Mouse (Mus musculus): ENCODE results near the gene Chd4. TPM values are rescaled to one million over a fixed set of nuclear protein-coding genes. Genes with fewer than 3 reads are reported as not detected.
"Not testable (repeated sequence)": the region's sequence is repeated elsewhere in the genome, so short reads cannot be mapped to it uniquely, and the experiment has no call there.

Chd4 gene
- polyA plus RNA-seq (2017; shearing (Covaris generic)): 10 to 100 TPM; 61.4 to 71.9 TPM

DNA sequence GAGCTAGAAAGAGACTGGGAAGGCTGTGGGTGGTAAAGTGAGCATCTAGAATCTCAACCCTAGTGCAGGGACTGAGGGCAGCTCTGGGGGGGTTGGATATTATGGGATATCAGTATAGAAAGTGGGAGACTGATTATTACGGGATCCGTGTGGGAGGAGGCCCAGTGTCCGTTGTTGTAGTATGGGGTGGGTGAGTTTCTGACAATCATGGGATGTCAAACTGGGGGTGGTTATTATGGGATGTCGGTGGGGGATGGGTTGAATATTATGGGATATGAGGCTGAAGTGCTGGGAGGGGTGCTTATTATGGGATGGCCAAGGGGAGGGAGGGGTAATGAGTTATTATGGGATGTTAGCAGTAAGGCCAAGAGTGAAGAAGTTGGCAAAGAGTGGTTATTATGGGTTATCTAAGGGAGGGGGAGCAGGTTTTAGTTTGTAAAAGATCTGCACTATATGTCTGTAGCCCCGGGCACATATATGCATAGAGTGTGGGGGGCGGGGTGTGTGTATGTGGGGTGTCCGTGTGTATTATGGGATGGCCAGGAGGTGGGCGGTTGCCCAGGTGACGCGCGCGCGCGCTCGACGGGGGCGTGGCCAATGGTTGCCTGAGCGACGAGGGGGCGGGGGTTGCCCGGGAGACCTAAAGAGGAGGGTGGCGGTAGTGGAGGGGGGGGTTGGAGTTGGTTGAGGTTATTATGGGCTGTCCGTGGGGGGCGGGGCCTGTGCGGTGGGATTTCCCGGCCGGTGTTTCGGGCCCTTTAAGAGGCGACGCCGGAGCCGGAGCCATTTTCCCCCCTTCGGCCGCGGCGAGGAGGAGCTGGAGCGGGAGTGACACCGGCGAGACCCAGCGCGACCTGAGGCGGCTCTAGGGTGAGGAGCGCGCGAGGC, at the start of gene Chd4:
Gene Chd4, plus strand, starts transcription at position 591 of the 888 bp plus-strand sequence.
- ATAC-seq: peak; percentile 63

- ATAC-seq: peak; percentile 79
Observed at GRCm38 (mm10) chr6:125046691-125047090, 49.1 kb upstream of the Chd4 start.

DNA sequence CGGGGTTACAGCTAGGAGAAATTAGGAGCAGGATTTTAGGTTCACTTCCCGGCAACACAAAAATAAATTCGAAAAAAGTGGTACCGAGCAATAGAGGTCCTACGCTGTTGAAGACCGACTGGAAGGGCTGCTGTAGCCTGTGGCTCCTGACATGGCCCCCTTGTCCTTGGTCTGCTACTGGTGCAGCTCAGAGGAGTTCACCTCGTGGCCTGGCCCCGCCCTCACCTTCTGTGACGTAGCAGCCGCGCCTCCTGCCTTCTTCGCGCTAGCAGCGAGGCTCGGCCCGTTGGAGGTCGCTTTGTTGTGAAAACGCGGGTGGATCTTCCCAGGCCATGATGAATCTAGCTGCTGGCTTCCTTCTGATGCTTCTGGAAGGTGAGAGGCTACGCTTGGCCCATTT, 46.1 kb upstream of the Chd4 start, which contains the start of gene Acrbp:
Gene Acrbp, plus strand, starts transcription at position 12 of the 400 bp plus-strand sequence.
- no peak for ATAC-seq

GRCm38 (mm10) chr6:125051237-125051636, 44.5 kb upstream of the Chd4 start:
- no peak for ATAC-seq

- no peak for ATAC-seq
Observed at GRCm38 (mm10) chr6:125061493-125061892, 34.3 kb upstream of the Chd4 start.

GRCm38 (mm10) chr6:125062511-125062910, 33.3 kb upstream of the Chd4 start:
- no peak for ATAC-seq

DNA sequence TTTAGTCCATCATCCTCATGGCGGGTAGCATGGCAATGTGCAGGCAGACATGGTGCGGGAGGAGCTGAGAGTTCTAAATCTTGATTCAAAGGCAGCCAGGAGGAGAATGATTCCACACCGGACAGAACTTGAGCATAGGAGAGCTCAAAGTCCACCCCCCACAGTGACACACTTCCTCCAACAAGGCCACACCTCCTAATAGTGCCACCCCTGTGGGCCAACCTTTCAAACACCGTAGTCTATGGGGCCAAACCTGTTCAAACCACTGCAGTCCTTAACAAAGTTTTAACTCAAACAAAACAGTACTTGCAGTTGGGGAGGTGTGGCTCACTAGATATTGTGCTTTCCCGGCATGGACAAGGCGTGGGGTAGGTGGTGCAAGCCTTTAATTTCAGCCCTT, 31.9 kb upstream of the Chd4 start:
- ATAC-seq: no peak

DNA sequence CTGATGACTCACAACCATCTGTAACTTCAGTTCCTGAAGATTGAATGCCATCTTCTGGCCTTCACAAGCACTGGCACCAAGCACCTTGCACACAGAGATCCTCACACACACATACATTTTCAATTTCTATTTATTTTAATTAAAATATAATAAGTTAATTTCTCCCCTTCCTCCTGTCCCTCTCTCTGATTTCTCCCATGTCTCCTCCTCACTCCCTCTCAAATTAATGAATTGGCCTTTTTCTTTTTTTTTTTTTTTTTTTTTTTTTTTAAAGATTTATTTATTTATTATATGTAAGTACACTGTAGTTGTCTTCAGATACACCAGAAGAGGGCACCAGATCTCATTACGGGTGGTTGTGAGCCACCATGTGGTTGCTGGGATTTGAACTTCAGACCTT, 30.6 kb upstream of the Chd4 start:
- ATAC-seq: not testable (repeated sequence)

GRCm38 (mm10) chr6:125067571-125067995, 28.2 kb upstream of the Chd4 start, which contains the start of gene Lpar5:
TSS of gene Lpar5 (plus strand) at chr6:125067920.
- ATAC-seq: peak; percentile 16

GRCm38 (mm10) chr6:125071170-125071895, 24.4 kb upstream of the Chd4 start:
- ATAC-seq: peak; percentile 89

GRCm38 (mm10) chr6:125071896-125072279, 23.9 kb upstream of the Chd4 start:
- no peak for ATAC-seq

DNA sequence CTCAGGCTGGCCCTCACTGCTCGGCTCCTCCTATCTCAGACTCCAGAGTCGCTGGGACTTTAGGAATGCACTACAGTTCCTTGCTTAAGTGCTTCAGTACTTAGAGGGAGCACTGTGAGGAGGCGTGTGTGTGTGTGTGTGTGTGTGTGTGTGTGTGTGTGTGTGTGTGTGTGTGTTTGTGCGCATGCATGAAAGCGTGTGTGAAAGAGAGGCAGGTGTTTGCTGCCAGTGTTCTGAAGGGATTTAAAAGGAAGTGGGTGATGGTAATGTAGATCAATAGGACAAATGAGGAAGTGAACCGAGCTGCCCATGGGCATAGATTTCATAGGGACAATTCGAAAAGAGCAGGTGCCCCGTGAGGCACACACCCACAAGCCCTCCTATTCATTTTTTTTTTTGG, 22.0 kb upstream of the Chd4 start:
- ATAC-seq: peak; percentile 27

GRCm38 (mm10) chr6:125081394-125081793, 14.4 kb upstream of the Chd4 start:
- no peak for ATAC-seq

DNA sequence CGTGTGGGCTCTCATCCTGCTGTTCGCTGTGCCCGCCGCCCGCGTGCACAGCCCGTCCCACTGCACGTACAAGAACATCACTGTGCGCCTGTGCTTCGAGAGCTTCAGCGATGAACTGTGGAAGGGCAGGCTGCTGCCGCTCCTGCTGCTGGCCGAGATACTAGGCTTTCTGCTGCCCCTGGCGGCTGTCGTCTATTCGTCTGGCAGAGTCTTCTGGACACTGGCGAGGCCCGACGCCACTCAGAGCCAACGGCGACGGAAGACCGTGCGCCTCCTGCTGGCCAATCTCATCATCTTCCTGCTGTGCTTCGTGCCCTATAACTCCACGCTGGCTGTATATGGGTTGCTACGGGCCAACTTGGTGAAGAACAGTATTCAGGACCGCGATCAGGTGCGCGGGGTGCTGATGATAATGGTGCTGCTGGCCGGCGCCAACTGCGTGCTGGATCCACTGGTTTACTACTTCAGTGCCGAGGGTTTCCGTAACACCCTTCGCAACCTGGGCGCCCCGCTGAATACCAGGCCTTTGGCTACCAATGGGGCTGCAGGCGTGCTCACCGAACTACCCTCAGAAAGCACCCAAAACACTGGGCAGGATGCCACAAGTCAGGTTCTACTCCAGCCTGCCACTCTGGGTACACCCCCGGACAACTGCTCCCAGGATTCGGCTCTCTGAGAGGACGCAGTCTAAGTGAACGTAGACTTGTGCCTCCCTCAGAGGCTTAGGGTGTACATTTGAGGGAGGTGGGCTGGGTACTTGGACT, 13.8 kb upstream of the Chd4 start:
- ATAC-seq: no peak

- no peak for ATAC-seq
Observed at GRCm38 (mm10) chr6:125082801-125083386, 12.9 kb upstream of the Chd4 start.

GRCm38 (mm10) chr6:125084424-125084823, 11.4 kb upstream of the Chd4 start:
- peak; percentile 91 for ATAC-seq

DNA sequence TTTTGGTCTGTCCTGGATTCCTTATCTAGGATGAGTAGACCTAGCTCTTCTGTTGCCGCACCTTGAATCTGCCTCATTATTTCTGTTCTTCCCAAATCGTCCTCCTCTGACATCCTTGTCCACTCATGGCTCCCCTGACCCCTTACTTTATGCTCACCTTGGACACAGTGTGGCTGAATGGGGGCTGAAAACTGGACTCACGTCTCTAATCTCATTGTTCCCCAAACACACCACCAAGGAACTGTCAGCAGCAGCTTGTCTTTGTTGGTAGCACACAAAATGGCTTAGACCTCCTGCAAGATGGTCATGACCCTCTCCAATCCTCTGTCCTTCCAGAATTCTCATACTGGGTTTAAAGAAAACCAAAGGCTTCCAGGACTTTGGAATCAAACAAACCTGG, 7.8 kb upstream of the Chd4 start:
- ATAC-seq: no peak

DNA sequence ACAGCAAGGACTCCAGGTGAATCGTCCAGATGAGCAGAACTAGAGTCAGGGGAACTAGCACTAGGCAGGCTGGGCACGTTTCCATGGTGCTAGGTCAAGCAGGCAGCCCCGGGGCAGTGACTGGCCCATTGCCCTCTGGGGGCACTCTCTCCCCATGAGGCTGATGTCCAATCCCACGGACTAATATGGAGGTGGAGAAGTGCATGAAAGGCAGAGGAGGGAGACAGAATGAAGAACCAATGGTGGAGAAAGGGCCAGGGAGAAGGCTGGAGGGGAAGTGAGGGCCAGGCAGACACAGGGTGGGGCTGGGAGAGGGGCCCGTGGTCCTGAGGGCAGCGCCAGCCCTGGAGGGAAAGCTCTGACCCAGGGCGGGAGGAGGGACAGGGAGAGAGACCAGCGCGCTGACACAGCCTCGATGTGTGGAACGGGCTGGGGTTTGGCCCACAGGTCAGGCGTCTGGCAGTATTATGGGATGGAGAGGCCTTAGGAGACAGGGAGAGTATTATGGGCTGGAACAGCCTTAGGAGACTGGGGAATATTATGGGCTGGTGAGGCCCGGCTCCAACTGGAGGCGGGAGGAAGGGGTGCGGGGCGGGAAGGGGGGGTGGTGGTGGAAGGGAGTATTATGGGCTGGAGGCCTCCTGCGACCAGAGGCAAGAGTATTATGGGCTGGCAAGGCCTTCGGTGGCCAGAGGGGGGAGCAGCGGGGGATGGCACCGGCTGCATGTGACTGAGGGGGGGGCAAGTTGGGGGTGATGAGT, 7.0 kb upstream of the Chd4 start:
- ATAC-seq: no peak

DNA sequence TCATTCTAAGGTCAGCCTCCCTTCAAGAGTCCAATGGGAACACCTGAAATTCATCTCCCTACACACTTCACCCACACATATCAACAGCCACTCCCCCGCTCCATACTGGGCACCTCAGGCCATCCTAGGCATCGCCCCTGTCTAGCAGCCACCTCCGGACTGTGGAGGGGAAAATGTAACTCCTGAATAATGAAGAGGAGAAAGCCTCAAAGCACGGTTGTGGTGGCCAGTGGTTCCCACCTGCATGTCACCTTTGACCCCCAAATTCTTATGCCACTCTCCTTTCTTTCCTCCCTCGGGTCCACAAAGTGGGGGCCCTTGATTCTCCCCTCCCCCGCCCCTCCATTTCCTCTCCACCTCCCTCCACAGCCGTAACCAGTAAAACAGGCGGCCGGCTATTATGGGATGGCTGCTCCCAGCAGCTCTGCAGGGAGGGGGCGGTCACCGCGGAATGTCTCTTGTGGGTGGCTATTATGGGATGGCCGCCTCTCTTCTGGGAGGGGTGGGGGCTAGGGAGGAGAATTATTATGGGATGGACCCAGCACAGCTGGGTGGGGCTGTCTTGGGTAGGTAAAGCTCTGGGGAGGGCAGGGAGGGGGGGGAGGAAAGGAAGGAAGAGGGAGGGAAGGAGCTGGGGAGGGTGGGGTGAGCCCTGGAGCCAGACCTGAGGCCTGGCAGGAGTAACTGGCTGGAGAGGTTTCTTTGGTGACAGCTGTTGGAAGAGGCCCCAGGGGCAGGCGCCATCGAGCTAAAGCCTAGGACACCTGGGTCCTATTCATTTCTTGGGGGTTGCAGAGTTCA, 6.1 kb upstream of the Chd4 start:
- peak; percentile 31 for ATAC-seq

- ATAC-seq: no peak
Observed at GRCm38 (mm10) chr6:125090341-125091085, 5.3 kb upstream of the Chd4 start.
